Comparison of ENCODE assay signal across 10 mouse cellular contexts in genomic region chr17:35269653-35270347, GRCm38 (mm10). TPM values are rescaled to one million over a fixed set of nuclear protein-coding genes. Genes with fewer than 3 reads are reported as not detected.
DNase-seq lines count a peak whose midpoint lies in the region; ATAC-seq lines count a peak whose summit lies in the region.
"Had no signal": no experiment of that assay in that cellular context is flagged by ENCODE, and none has a peak within 500 bp of the region (broad histone marks: within the 10 kb centered on the region; RNA-seq: fewer than 3 reads in every experiment).

No protein-coding gene starts in this region.

- peaks cover 20% of the 10 kb centered on the region for H3K27me3 ChIP-seq in embryonic facial prominence, embryonic 10.5 days (replicated peaks; ENCODE audit: low read depth, poor library complexity, severe bottlenecking)
- H3K27me3 ChIP-seq in liver, embryonic 11.5 days (replicated peaks; ENCODE audit: control insufficient read depth, insufficient read depth, low read length): peaks cover 4% of the 10 kb centered on the region

- no peaks in the 10 kb centered on the region for H3K9me3 ChIP-seq in embryonic facial prominence, embryonic 10.5 days
- H3K9me3 ChIP-seq in liver, embryonic 11.5 days (ENCODE audit: control insufficient read depth, low read length): no peaks in the 10 kb centered on the region

- no peak overlapping the region for H3K4me2 ChIP-seq in liver, embryonic 11.5 days

- no peak overlapping the region for H3K4me3 ChIP-seq in embryonic facial prominence, embryonic 10.5 days
- no peak overlapping the region for H3K4me3 ChIP-seq in liver, embryonic 11.5 days (ENCODE audit: low read depth, low read length)

- WGBS in embryonic facial prominence, embryonic 10.5 days: 37% methylated on average over 3 of the region's 3 CpGs
- 30% methylated on average over 3 of the region's 3 CpGs for WGBS in liver, embryonic 11.5 days

- no peak overlapping the region for H3K9ac ChIP-seq in liver, embryonic 11.5 days (ENCODE audit: low read depth, low read length)

- DNase-seq in adrenal gland, adult (ENCODE audit: inconsistent age in 2 of 2, low spot score in 1 of 2): peak; percentile 46 to 80
- no peak for DNase-seq in adrenal gland, postnatal 4 days (ENCODE audit: low spot score in 2 of 2)
- peak; percentile 84 for DNase-seq in 416B (ENCODE audit: low read depth)
- peak; percentile 80 for DNase-seq in embryonic facial prominence, embryonic 10.5 days (ENCODE audit: low spot score)
- peak; percentile 69 for DNase-seq in liver, embryonic 11.5 days (ENCODE audit: low spot score)
- peak; percentile 76 for DNase-seq in yolk sac, embryonic 10.5 days (ENCODE audit: low spot score)
- no peak for DNase-seq in cerebellum, adult 9-11 months
- DNase-seq in right cerebral cortex, postnatal 36 days (ENCODE audit: low spot score in 2 of 2): no peak

- H3K36me3 ChIP-seq in embryonic facial prominence, embryonic 10.5 days (replicated peaks): no peaks in the 10 kb centered on the region
- H3K36me3 ChIP-seq in liver, embryonic 11.5 days (ENCODE audit: control insufficient read depth, insufficient read depth, low read length): no peaks in the 10 kb centered on the region

- H3K4me1 ChIP-seq in embryonic facial prominence, embryonic 10.5 days: no peaks in the 10 kb centered on the region
- no peaks in the 10 kb centered on the region for H3K4me1 ChIP-seq in liver, embryonic 11.5 days (replicated peaks; ENCODE audit: control insufficient read depth, insufficient read depth, low read length)

- no peak for ATAC-seq in liver, embryonic 11.5 days (replicated peaks; ENCODE audit: low FRiP score)

- H3K27ac ChIP-seq in embryonic facial prominence, embryonic 10.5 days (replicated peaks): no peak overlapping the region
- H3K27ac ChIP-seq in liver, embryonic 11.5 days (ENCODE audit: low read depth, low read length): no peak overlapping the region

RNA-seq across cellular contexts. Expression of gene H2-D1, which starts 7.3 kb away (rescaled TPM):
- total RNA-seq in adrenal gland, postnatal 4 days (2021): 10 to 100 TPM; 78.4 to 82.3 TPM
- polyA plus RNA-seq in embryonic facial prominence, embryonic 10.5 days (2016; fragmentation: Nextera tagmentation; extraction: Ambion mirVana): 30.3 and 32.9 TPM in 2 replicates
- polyA plus RNA-seq in liver, embryonic 11.5 days (2014; fragmentation: Nextera tagmentation; extraction: Ambion mirVana): 88.0 and 90.8 TPM in 2 replicates

RNA-seq across cellular contexts. Expression of gene Ddx39b, which starts 28.3 kb away (rescaled TPM):
- 100 to 1,000 TPM; 364 to 387 TPM for total RNA-seq in adrenal gland, postnatal 4 days (2021)
- 726 and 735 TPM in 2 replicates for polyA plus RNA-seq in embryonic facial prominence, embryonic 10.5 days (2016; fragmentation: Nextera tagmentation; extraction: Ambion mirVana)
- 432 and 439 TPM in 2 replicates for polyA plus RNA-seq in liver, embryonic 11.5 days (2014; fragmentation: Nextera tagmentation; extraction: Ambion mirVana)

RNA-seq across cellular contexts. Expression of gene Nfkbil1, which starts 34.2 kb away (rescaled TPM):
- 10 to 100 TPM; 25.6 to 26.0 TPM for total RNA-seq in adrenal gland, postnatal 4 days (2021)
- polyA plus RNA-seq in embryonic facial prominence, embryonic 10.5 days (2016; fragmentation: Nextera tagmentation; extraction: Ambion mirVana): 9.3 and 9.6 TPM in 2 replicates
- polyA plus RNA-seq in liver, embryonic 11.5 days (2014; fragmentation: Nextera tagmentation; extraction: Ambion mirVana): 4.6 and 5.4 TPM in 2 replicates

RNA-seq across cellular contexts. Expression of gene Atp6v1g2, which starts 36.3 kb away (rescaled TPM):
- total RNA-seq in adrenal gland, postnatal 4 days (2021): 10 to 100 TPM; 11.4 to 12.4 TPM
- 5.2 and 5.6 TPM in 2 replicates for polyA plus RNA-seq in embryonic facial prominence, embryonic 10.5 days (2016; fragmentation: Nextera tagmentation; extraction: Ambion mirVana)
- 2.6 and 2.9 TPM in 2 replicates for polyA plus RNA-seq in liver, embryonic 11.5 days (2014; fragmentation: Nextera tagmentation; extraction: Ambion mirVana)

RNA-seq across cellular contexts. Expression of gene Gm16181, which starts 49.2 kb away (rescaled TPM):
- total RNA-seq in adrenal gland, postnatal 4 days (2021): not detected
- 0.33 and 0.40 TPM in 2 replicates for polyA plus RNA-seq in embryonic facial prominence, embryonic 10.5 days (2016; fragmentation: Nextera tagmentation; extraction: Ambion mirVana)
- polyA plus RNA-seq in liver, embryonic 11.5 days (2014; fragmentation: Nextera tagmentation; extraction: Ambion mirVana): 0.53 TPM in 1 of 2 replicates, not detected in the other
- polyA plus RNA-seq: C2C12; heart, embryonic 14.5 days had no signal

Comparison
In these comparisons a context has a peak if more than half of its experiments do, and no peak if none do; other contexts are left out.
1. DNase-seq: peak in adrenal gland, adult (2 of 2), 416B (single experiment), embryonic facial prominence, embryonic 10.5 days (single experiment), liver, embryonic 11.5 days (single experiment) and yolk sac, embryonic 10.5 days (single experiment); none in adrenal gland, postnatal 4 days (0 of 2), cerebellum, adult 9-11 months (single experiment) and right cerebral cortex, postnatal 36 days (0 of 2).